Mouse (Mus musculus) 3134 (cell line): Measurements from ENCODE around the gene Zfp597.
"Not testable (repeated sequence)": the region's sequence is repeated elsewhere in the genome, so short reads cannot be mapped to it uniquely, and the experiment has no call there.

Source experiments
- DNase-seq: peaks from one replicate; pipeline ENCODE4 v3.0.0-alpha.2; 2011; ENCODE audit warnings: low spot score; ENCODE audit not compliant: insufficient read length; ENCODE audit errors: extremely low read depth

Gene Zfp597

GRCm38 (mm10) chr16:3859254-3859653 is 25.1 kb downstream of the Zfp597 start:
- DNase-seq: no peak

GRCm38 (mm10) chr16:3855776-3856175 is 28.6 kb downstream of the Zfp597 start:
- DNase-seq: no peak

GRCm38 (mm10) chr16:3854437-3855182 is 29.8 kb downstream of the Zfp597 start:
- no peak for DNase-seq

GRCm38 (mm10) chr16:3852586-3852985 is 31.8 kb downstream of the Zfp597 start:
- no peak for DNase-seq

GRCm38 (mm10) chr16:3851301-3851700 is 33.1 kb downstream of the Zfp597 start:
- not testable (repeated sequence) for DNase-seq

- no peak for DNase-seq
These were observed 35.9 kb downstream of the Zfp597 start for GRCm38 (mm10) chr16:3848416-3848815.

GRCm38 (mm10) chr16:3847871-3848270 is 36.5 kb downstream of the Zfp597 start:
- DNase-seq: no peak

- DNase-seq: peak; percentile 92
These were observed 37.4 kb downstream of the Zfp597 start, which contains the start of gene Zfp174 for GRCm38 (mm10) chr16:3846711-3847518. TSS of gene Zfp174 (plus strand) at chr16:3847268.

GRCm38 (mm10) chr16:3843796-3844195 is 40.6 kb downstream of the Zfp597 start:
- DNase-seq: no peak

GRCm38 (mm10) chr16:3842989-3843388 is 41.4 kb downstream of the Zfp597 start:
- no peak for DNase-seq

GRCm38 (mm10) chr16:3839157-3839885 is 45.0 kb downstream of the Zfp597 start:
- DNase-seq: no peak

GRCm38 (mm10) chr16:3835461-3835860 is 48.9 kb downstream of the Zfp597 start:
- DNase-seq: no peak

GRCm38 (mm10) chr16:3830588-3831109 is 53.7 kb downstream of the Zfp597 start, which contains the start of gene Olfr15:
TSS of gene Olfr15 (plus strand) at chr16:3830878.
- no peak for DNase-seq

GRCm38 (mm10) chr16:3829727-3830126 is 54.6 kb downstream of the Zfp597 start:
- DNase-seq: no peak

- no peak for DNase-seq
These were observed 56.3 kb downstream of the Zfp597 start for GRCm38 (mm10) chr16:3828021-3828420.

- peak; percentile 71 for DNase-seq
These were observed 64.2 kb downstream of the Zfp597 start for GRCm38 (mm10) chr16:3820202-3820601.

- not testable (repeated sequence) for DNase-seq
These were observed 69.7 kb downstream of the Zfp597 start for GRCm38 (mm10) chr16:3814667-3815066.
